Mouse (Mus musculus) hindbrain, embryonic 10.5 days (tissue): ENCODE data around the gene Olfr1396. TPM values are rescaled to one million over a fixed set of nuclear protein-coding genes. Genes with fewer than 3 reads are reported as not detected.
A peak's percentile ranks its signal among the peaks of the same experiment; 100 is the strongest.
"Not testable (repeated sequence)": the region's sequence is repeated elsewhere in the genome, so short reads cannot be mapped to it uniquely, and the experiment has no call there.

Source experiments
- DNase-seq: peaks from one replicate; pipeline ENCODE4 v3.0.0-alpha.2; 2017; ENCODE audit warnings: low spot score
- H3K27ac ChIP-seq: fragments of 300-500 bp; sonication (generic); 2 replicates; pipeline ENCODE4 v1.5.1; 2016; ENCODE audit warnings: mild to moderate bottlenecking, moderate library complexity
- H3K27me3 ChIP-seq: fragments of 300-500 bp; sonication (generic); 2 replicates; pipeline ENCODE4 v1.6.1; 2016; ENCODE audit warnings: mild to moderate bottlenecking; ENCODE audit not compliant: poor library complexity, insufficient read depth, severe bottlenecking
- H3K36me3 ChIP-seq: fragments of 300-500 bp; sonication (generic); 2 replicates; pipeline ENCODE4 v1.6.1; 2016; ENCODE audit warnings: mild to moderate bottlenecking, moderate library complexity
- H3K4me1 ChIP-seq: fragments of 300-500 bp; sonication (generic); replicated peaks from 2 replicates; pipeline ENCODE4 v1.6.1; 2016; ENCODE audit warnings: mild to moderate bottlenecking
- H3K4me3 ChIP-seq: fragments of 300-500 bp; sonication (generic); 2 replicates; pipeline ENCODE4 v1.5.1; 2016; ENCODE audit warnings: mild to moderate bottlenecking, moderate library complexity
- H3K9me3 ChIP-seq: fragments of 300-500 bp; sonication (generic); 2 replicates; pipeline ENCODE4 v1.6.1; 2016; ENCODE audit warnings: mild to moderate bottlenecking, moderate library complexity
- WGBS: fragments of 180-500 bp; shearing (Covaris S2); methylation state at CpG from one replicate; pipeline ENCODE4 v1.1.7; 2016; 5-methylcytosine and 5-hydroxymethylcytosine counted together
- polyA plus RNA-seq: library from polyadenylated mRNA; unstranded; fragments of >200 nt; fragmentation: Nextera tagmentation; extraction: Ambion mirVana; gene quantifications from 2 replicates; pipeline ENCODE4 v1.2.1, GENCODE M21; 2016

Olfr1396 gene
- polyA plus RNA-seq, 1 experiment from 2014 or later: not detected

- H3K4me3 ChIP-seq: no peak overlapping the region
- no peaks in the 10 kb centered on the region for H3K27me3 ChIP-seq
- DNase-seq: peak; percentile 19
- H3K9me3 ChIP-seq: no peaks in the 10 kb centered on the region
- H3K4me1 ChIP-seq: peaks cover 8% of the 10 kb centered on the region
- no peak overlapping the region for H3K27ac ChIP-seq
- WGBS: 40% methylated on average over 22 of the region's 22 CpGs
- no peaks in the 10 kb centered on the region for H3K36me3 ChIP-seq
These were observed 26.7 kb downstream of the Olfr1396 start for GRCm38 (mm10) chr11:49087830-49088616.

- Histone ChIP-seq H3K9me3 (no peaks in the 10 kb centered on the region), H3K27ac (no peak overlapping the region), H3K36me3 (no peaks in the 10 kb centered on the region), H3K4me3 (no peak overlapping the region), H3K4me1 (peaks cover 8% of the 10 kb centered on the region), H3K27me3 (no peaks in the 10 kb centered on the region)
- no peak for DNase-seq
- 86% methylated on average over 6 of the region's 6 CpGs for WGBS
These were observed 27.8 kb downstream of the Olfr1396 start for GRCm38 (mm10) chr11:49086858-49087361.

GRCm38 (mm10) chr11:49084875-49085274 lies 29.8 kb downstream of the Olfr1396 start:
- WGBS: 47% methylated on average over 3 of the region's 3 CpGs
- H3K36me3 ChIP-seq: no peaks in the 10 kb centered on the region

GRCm38 (mm10) chr11:49084385-49084784 lies 30.3 kb downstream of the Olfr1396 start:
- no peak overlapping the region for H3K27ac ChIP-seq
- H3K36me3 ChIP-seq: no peaks in the 10 kb centered on the region
- 85% methylated on average over 1 of the region's 1 CpGs for WGBS
- H3K9me3 ChIP-seq: no peaks in the 10 kb centered on the region
- H3K27me3 ChIP-seq: no peaks in the 10 kb centered on the region
- peaks cover 8% of the 10 kb centered on the region for H3K4me1 ChIP-seq
- no peak overlapping the region for H3K4me3 ChIP-seq
- DNase-seq: no peak

More at GRCm38 (mm10) chr11:49084875-49085274, 29.8 kb downstream of the Olfr1396 start:
- H3K4me1 ChIP-seq: peaks cover 8% of the 10 kb centered on the region
- DNase-seq: no peak
- H3K27ac ChIP-seq: no peak overlapping the region
- H3K4me3 ChIP-seq: no peak overlapping the region
- no peaks in the 10 kb centered on the region for H3K27me3 ChIP-seq
- H3K9me3 ChIP-seq: no peaks in the 10 kb centered on the region

DNA sequence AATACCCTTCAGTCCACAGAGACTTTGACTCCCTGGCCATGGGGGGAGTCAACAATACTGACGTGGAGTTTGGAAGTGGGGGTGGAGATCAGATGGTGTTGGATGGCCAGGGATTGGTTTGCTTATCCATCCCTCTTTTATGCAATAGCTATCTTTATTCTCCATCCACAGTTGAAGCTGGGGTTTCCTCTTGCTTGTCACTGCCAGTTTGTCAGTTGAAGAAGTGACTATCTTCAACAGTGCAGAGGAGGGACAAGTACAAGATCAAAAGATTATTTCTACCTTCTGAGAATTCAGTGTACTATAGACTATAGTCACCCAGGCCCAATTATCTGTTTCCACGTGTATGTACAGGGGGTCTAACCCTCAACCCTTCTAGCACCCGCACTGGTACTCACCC lies 30.9 kb downstream of the Olfr1396 start:
- WGBS: 83% methylated on average over 3 of the region's 3 CpGs
- H3K4me1 ChIP-seq: peaks cover 8% of the 10 kb centered on the region
- no peaks in the 10 kb centered on the region for H3K36me3 ChIP-seq
- no peaks in the 10 kb centered on the region for H3K9me3 ChIP-seq
- no peaks in the 10 kb centered on the region for H3K27me3 ChIP-seq
- no peak for DNase-seq
- H3K27ac ChIP-seq: no peak overlapping the region
- H3K4me3 ChIP-seq: no peak overlapping the region

GRCm38 (mm10) chr11:49083146-49083545 lies 31.5 kb downstream of the Olfr1396 start:
- 91% methylated on average over 1 of the region's 1 CpGs for WGBS
- Histone ChIP-seq H3K4me3 (no peak overlapping the region), H3K4me1 (peaks cover 4% of the 10 kb centered on the region)

GRCm38 (mm10) chr11:49081886-49082285 lies 32.8 kb downstream of the Olfr1396 start:
- no peaks in the 10 kb centered on the region for H3K4me1 ChIP-seq
- no peak overlapping the region for H3K27ac ChIP-seq
- WGBS: 82% methylated on average over 3 of the region's 3 CpGs
- no peaks in the 10 kb centered on the region for H3K9me3 ChIP-seq
- no peak for DNase-seq
- H3K4me3 ChIP-seq: no peak overlapping the region
- no peaks in the 10 kb centered on the region for H3K36me3 ChIP-seq
- H3K27me3 ChIP-seq: no peaks in the 10 kb centered on the region

More at GRCm38 (mm10) chr11:49083146-49083545, 31.5 kb downstream of the Olfr1396 start:
- no peak for DNase-seq
- Histone ChIP-seq H3K36me3 (no peaks in the 10 kb centered on the region), H3K9me3 (no peaks in the 10 kb centered on the region), H3K27ac (no peak overlapping the region), H3K27me3 (no peaks in the 10 kb centered on the region)

DNA sequence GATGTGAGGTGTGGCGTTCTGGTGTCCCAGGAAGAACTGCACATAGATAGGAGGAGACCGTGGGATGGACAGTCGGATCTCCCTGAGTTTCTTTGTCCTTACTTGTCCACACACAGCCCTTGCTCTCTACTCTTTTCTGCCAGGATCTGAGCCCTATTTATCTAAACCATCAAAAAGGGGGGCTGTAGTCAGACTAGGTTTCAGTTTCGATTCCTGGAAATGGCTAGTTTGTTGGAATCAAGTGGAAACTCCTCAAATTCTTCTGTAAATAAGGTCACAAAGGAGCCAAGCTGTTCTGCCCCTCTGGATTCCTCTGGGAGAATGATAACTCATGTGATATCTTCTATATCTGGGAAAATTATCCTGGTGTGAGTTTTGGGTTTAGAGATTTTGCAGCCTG lies 33.3 kb downstream of the Olfr1396 start:
- WGBS: 80% methylated on average over 4 of the region's 4 CpGs
- no peak for DNase-seq
- no peaks in the 10 kb centered on the region for H3K27me3 ChIP-seq
- no peak overlapping the region for H3K27ac ChIP-seq
- H3K4me3 ChIP-seq: no peak overlapping the region
- H3K36me3 ChIP-seq: no peaks in the 10 kb centered on the region
- no peaks in the 10 kb centered on the region for H3K4me1 ChIP-seq
- no peaks in the 10 kb centered on the region for H3K9me3 ChIP-seq

- DNase-seq: no peak
- 85% methylated on average over 1 of the region's 1 CpGs for WGBS
- Histone ChIP-seq H3K27me3 (no peaks in the 10 kb centered on the region), H3K27ac (no peak overlapping the region), H3K9me3 (no peaks in the 10 kb centered on the region), H3K36me3 (no peaks in the 10 kb centered on the region), H3K4me1 (no peaks in the 10 kb centered on the region), H3K4me3 (no peak overlapping the region)
These were observed 34.0 kb downstream of the Olfr1396 start for GRCm38 (mm10) chr11:49080636-49081035.

DNA sequence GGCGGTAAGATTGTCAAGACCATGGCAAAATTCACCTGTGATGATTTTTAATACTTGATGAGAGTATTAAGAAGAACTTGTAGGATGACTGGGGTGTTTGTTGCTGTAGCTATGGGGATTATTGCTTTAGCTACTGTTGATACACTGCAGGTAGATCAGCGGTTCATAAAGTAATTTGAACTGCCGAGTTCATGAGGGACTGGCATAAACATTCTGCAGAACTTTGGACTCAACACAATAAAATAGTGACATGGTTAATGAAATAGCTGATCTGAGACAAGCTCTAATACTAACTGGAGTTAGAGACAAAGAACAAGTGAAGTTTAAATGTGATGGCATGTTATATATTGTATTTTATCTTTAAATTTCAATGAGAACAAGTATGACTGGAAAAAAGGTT lies 36.0 kb downstream of the Olfr1396 start:
- Histone ChIP-seq H3K9me3 (no peaks in the 10 kb centered on the region), H3K36me3 (no peaks in the 10 kb centered on the region), H3K27me3 (no peaks in the 10 kb centered on the region), H3K4me1 (no peaks in the 10 kb centered on the region), H3K27ac (no peak overlapping the region), H3K4me3 (no peak overlapping the region)
- 91% methylated on average over 3 of the region's 3 CpGs for WGBS
- DNase-seq: no peak

DNA sequence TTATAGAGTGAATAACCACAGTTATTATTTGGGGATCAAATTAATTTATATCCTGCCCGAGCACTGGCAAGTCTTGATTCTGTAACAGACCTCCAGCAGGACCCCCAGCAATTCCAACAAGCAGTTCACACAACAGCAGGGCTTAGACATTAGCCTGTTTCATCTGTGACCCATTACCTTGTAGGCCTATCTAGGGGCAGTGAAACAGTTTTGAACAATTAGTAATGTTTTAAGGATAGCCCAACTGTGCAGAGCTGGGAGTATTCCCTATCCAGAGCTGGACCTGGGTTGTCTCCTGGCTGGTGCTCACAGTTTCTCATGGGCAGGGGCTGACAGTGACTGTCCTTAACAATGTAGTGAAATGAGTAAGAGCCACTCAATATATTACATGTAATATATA lies 37.7 kb downstream of the Olfr1396 start:
- Histone ChIP-seq H3K4me3 (no peak overlapping the region), H3K36me3 (no peaks in the 10 kb centered on the region), H3K27ac (no peak overlapping the region), H3K4me1 (no peaks in the 10 kb centered on the region), H3K27me3 (no peaks in the 10 kb centered on the region), H3K9me3 (no peaks in the 10 kb centered on the region)
- no peak for DNase-seq
- WGBS: 80% methylated on average over 1 of the region's 1 CpGs

GRCm38 (mm10) chr11:49076001-49076757 lies 38.5 kb downstream of the Olfr1396 start, which contains the start of gene Ifi47:
Ifi47 (plus strand) TSS chr11:49076587.
- H3K4me3 ChIP-seq, H3K9me3 ChIP-seq, H3K36me3 ChIP-seq, DNase-seq, H3K27ac ChIP-seq, H3K4me1 ChIP-seq, H3K27me3 ChIP-seq: not testable (repeated sequence)
- WGBS: 85% methylated on average over 6 of the region's 6 CpGs

DNA sequence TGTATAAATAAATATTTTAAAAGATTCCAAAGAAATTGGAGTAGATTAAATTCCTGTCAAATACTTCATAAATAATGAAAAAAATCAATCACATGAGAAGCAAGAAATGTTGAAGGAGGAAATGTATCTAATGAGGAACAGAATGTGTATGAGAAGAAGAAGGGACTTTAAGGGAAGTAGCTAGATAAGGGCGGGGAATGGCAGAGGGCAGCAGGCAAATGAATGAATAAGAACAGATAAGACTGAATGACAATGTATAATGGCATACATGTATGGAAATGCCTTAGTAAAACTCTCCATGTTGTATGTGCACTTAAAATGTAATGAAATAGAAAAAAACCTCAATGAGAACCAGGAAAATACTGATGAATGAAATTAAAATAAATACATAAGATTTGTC lies 46.3 kb downstream of the Olfr1396 start:
- 94% methylated on average over 1 of the region's 1 CpGs for WGBS
- Histone ChIP-seq H3K27ac (no peak overlapping the region), H3K9me3 (no peaks in the 10 kb centered on the region), H3K4me1 (no peaks in the 10 kb centered on the region), H3K4me3 (no peak overlapping the region), H3K27me3 (no peaks in the 10 kb centered on the region), H3K36me3 (no peaks in the 10 kb centered on the region)
- no peak for DNase-seq
